Mouse (Mus musculus): ENCODE measurements around the gene Zcchc10. TPM values are rescaled to one million over a fixed set of nuclear protein-coding genes. Genes with fewer than 3 reads are reported as not detected.

Zcchc10 gene
- polyA plus RNA-seq, 1 experiment, result 4.4 TPM

DNA sequence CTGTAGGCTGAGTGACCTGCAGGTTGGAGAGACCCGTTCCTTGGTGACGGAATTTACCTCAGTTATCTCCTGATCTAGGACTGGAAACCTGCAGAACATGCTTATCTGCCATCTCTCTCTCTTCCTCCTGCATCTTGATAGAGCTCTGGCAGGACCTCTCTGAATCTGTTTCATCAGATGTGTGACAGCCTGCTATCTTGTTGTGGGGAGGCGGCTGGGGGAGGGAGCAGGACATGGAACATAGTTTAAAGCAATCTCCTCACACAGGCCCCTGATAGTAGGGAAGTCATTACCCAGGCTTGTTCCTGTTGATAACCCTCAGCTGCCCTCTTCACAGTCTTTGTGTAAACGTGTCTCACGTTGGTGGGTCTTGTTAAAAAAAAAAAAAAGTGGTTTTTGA, 20.8 kb downstream of the Zcchc10 start:
- Histone ChIP-seq H3K4me1 (ENCODE audit: control insufficient read depth, insufficient read depth, insufficient read length) (peaks cover 15% of the 10 kb centered on the region), H3K27ac (ENCODE audit: insufficient read depth, low read length) (no peak overlapping the region), H3K4me3 (ENCODE audit: extremely low read depth, insufficient read depth, insufficient read length) (no peak overlapping the region), H3K27me3 (ENCODE audit: control insufficient read depth, insufficient read depth, low read length) (no peaks in the 10 kb centered on the region), H3K36me3 (ENCODE audit: control insufficient read depth, insufficient read depth, low read length) (no peaks in the 10 kb centered on the region)
- 42% methylated on average over 5 of the region's 5 CpGs for WGBS
- no peak for DNase-seq (ENCODE audit: low read depth in 1 of 2, low spot score in 2 of 2)
- no peak for TF ChIP-seq CTCF (IDR thresholded peaks at IDR 0.05; ENCODE audit: extremely low read depth, insufficient read depth, insufficient read length, insufficient replicate concordance)
- no peak for TF ChIP-seq POLR2A (IDR thresholded peaks at IDR 0.05; ENCODE audit: low read depth, low read length)

DNA sequence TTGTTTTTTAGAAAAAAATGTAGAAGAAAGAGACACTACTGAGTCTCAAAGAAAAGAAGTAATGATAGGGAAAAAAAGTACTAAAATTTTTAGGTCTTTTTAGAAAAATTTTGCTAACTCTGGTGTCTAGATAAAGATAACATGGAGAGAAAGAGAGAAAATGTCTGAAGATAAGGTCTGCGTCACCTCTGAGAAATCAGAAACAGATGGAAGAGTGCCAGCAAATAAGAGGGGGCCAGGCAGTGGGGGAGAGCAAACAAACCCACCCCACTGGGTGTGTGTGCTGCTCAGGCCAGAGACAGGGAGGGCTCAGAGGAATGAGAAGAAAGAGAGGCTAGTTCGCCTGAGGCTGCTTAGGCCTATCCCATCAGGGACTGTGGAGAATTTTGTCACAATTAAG, 21.3 kb downstream of the Zcchc10 start:
- Histone ChIP-seq H3K36me3 (ENCODE audit: control insufficient read depth, insufficient read depth, low read length) (no peaks in the 10 kb centered on the region), H3K27me3 (ENCODE audit: control insufficient read depth, insufficient read depth, low read length) (no peaks in the 10 kb centered on the region), H3K4me1 (ENCODE audit: control insufficient read depth, insufficient read depth, insufficient read length) (peaks cover 15% of the 10 kb centered on the region), H3K4me3 (ENCODE audit: extremely low read depth, insufficient read depth, insufficient read length) (no peak overlapping the region), H3K27ac (ENCODE audit: insufficient read depth, low read length) (no peak overlapping the region)
- TF ChIP-seq POLR2A (IDR thresholded peaks at IDR 0.05; ENCODE audit: low read depth, low read length) (no peak), CTCF (IDR thresholded peaks at IDR 0.05; ENCODE audit: extremely low read depth, insufficient read depth, insufficient read length, insufficient replicate concordance) (no peak)
- 83% methylated on average over 2 of the region's 2 CpGs for WGBS
- DNase-seq (ENCODE audit: low read depth in 1 of 2, low spot score in 2 of 2), result no peak

DNA sequence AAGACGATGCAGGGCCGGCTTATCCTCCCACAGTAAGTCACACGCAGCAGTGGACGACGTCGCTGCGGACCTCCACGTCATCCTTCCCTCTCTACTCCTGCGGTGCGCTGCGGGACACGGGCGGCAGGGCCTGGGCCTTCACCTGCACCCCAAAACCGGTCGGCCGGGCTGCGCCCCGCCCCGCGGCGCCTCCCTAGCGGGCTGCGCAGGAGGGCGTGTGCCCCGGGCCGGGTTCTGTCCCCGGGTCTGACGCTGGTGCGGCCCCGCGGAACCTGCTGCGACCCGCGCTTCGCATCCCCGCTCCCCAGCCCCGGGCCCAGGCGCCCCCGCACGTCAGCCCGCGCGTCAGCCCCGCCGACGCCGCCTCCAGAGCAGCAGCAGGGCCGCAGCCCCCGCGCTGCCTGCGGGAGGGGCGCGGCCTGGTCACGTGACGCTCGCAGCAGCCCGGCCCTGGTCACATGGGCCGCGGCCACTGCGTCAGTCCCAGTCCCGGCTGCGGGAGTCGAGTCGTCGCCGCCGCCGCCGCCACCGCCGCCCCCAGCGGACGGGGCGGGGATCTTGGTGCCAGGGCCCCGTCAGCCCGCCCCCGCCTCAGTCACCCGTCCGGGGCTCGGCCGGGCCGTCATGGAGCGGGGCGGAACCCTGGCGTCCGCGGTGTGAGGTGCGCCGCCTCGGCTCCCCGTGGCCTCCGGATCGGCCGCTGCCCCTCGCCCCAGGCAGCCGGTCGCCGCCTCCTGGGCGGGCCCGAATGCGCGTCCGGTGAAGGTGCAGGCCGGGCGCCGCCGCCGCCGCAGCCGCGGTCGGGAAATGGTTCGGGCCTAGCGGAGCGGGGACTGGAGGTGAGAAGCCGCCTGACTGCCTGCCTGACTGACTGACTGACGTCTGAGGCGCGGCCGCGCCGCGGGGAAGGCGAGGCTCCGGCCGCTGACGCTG, 26.1 kb downstream of the Zcchc10 start, which contains the start of gene Aff4:
Aff4 (plus strand) TSS at position 543 of the 933 bp plus-strand sequence.
- no peaks in the 10 kb centered on the region; the same call in 1 of the 2 replicates for H3K4me1 ChIP-seq (ENCODE audit: control insufficient read depth, insufficient read depth, insufficient read length)
- WGBS, result under 1% methylated on average over 84 of the region's 127 CpGs
- H3K4me3 ChIP-seq (ENCODE audit: extremely low read depth, insufficient read depth, insufficient read length), result peak within 1 kb of the TSS; percentile 95
- TF ChIP-seq POLR2A (IDR thresholded peaks at IDR 0.05; ENCODE audit: low read depth, low read length), result peak; percentile 67
- TF ChIP-seq CTCF (IDR thresholded peaks at IDR 0.05; ENCODE audit: extremely low read depth, insufficient read depth, insufficient read length, insufficient replicate concordance), result no peak
- DNase-seq (ENCODE audit: low read depth in 1 of 2, low spot score in 2 of 2), result peak; percentile 78 to 84
- peak within 1 kb of the TSS; percentile 98 for H3K27ac ChIP-seq (ENCODE audit: insufficient read depth, low read length)
- H3K36me3 ChIP-seq (ENCODE audit: control insufficient read depth, insufficient read depth, low read length), result no peaks in the 10 kb centered on the region; the same call in 1 of the 2 replicates
- no peaks in the 10 kb centered on the region for H3K27me3 ChIP-seq (ENCODE audit: control insufficient read depth, insufficient read depth, low read length)

DNA sequence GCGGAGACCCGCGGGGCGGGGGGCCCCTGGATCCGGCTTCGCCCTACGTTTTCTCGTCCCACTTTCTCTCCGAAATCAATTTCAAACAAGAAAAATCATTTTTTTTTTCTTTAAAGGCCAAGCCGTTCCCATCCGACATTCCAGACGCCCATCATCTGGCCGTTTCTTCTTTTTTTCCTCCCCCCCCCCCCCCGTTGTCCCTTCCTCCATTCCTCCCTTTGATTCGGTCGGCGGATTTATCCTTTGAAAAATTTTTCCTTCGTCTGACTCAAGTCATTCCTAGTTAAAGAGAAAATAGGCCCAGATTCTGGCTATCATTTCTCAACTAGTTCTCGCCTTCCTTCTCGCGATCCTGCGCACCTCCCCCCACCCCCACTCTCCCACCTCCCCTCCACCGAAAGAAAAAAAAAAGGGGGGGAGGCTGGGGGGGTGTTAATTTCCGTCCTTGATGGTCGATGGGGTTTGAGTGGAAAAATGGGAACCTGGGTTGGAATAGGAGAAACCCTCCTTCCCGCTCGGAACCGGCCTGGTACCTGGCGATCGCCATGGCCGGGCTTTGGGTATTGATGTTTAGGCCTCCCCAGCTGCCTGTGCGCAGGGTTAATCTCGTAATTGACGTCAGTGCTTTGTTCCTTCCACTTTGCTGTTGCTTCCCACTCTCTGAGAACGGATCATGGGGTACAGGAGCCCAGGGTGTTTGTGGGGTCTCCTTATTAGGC, 26.9 kb downstream of the Zcchc10 start:
- Histone ChIP-seq H3K4me1 (ENCODE audit: control insufficient read depth, insufficient read depth, insufficient read length) (no peaks in the 10 kb centered on the region; the same call in 1 of the 2 replicates), H3K27ac (ENCODE audit: insufficient read depth, low read length) (peak overlapping the region; percentile 98), H3K36me3 (ENCODE audit: control insufficient read depth, insufficient read depth, low read length) (no peaks in the 10 kb centered on the region; the same call in 1 of the 2 replicates), H3K27me3 (ENCODE audit: control insufficient read depth, insufficient read depth, low read length) (no peaks in the 10 kb centered on the region), H3K4me3 (ENCODE audit: extremely low read depth, insufficient read depth, insufficient read length) (peak overlapping the region; percentile 95)
- TF ChIP-seq POLR2A (IDR thresholded peaks at IDR 0.05; ENCODE audit: low read depth, low read length) (no peak), CTCF (IDR thresholded peaks at IDR 0.05; ENCODE audit: extremely low read depth, insufficient read depth, insufficient read length, insufficient replicate concordance) (no peak)
- WGBS, result 1% methylated on average over 35 of the region's 35 CpGs
- peak; percentile 44 to 45 for DNase-seq (ENCODE audit: low read depth in 1 of 2, low spot score in 2 of 2)

GRCm38 (mm10) chr11:53351943-53352590, 27.6 kb downstream of the Zcchc10 start:
- peaks cover under 1% of the 10 kb centered on the region; the same call in 1 of the 2 replicates for H3K4me1 ChIP-seq (ENCODE audit: control insufficient read depth, insufficient read depth, insufficient read length)

DNA sequence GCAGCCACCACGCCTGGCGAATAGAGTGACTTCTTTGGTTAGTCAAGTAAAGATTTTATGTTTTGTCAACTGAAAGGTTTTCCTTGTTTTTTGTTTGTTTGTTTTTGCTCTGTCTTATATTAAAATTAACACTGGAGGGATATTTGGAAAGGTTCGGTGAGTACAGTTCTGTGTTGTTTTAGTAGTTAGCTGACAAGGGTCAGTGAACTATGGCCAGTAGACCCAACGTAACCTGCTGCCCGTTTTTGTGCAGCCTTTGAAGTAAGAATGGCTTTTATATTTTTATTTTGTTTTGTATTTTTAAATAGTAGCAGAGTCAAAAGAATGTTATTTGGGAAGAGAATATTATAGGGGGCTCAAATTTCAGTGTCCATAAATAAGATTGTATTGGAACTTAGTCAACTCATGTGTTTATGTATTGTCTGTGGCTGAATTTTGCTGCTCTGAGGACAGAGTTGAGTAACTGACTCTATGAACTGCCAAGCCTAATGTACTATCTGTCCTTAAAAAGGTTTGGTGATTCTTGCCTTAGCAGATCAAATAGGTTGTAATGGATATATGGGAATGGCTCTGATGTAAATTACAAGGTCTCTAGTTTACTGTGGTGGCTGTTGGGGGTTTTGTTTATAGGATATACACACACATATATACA, 34.2 kb downstream of the Zcchc10 start:
- Histone ChIP-seq H3K4me1 (ENCODE audit: control insufficient read depth, insufficient read depth, insufficient read length) (0 out of 2 replicates have a peak, but pooled peaks cover 2% of the 10 kb centered on the region), H3K4me3 (ENCODE audit: extremely low read depth, insufficient read depth, insufficient read length) (no peak overlapping the region), H3K27me3 (ENCODE audit: control insufficient read depth, insufficient read depth, low read length) (no peaks in the 10 kb centered on the region), H3K36me3 (ENCODE audit: control insufficient read depth, insufficient read depth, low read length) (no peaks in the 10 kb centered on the region; the same call in 1 of the 2 replicates), H3K27ac (ENCODE audit: insufficient read depth, low read length) (no peak overlapping the region)
- no peak for TF ChIP-seq POLR2A (IDR thresholded peaks at IDR 0.05; ENCODE audit: low read depth, low read length)
- TF ChIP-seq CTCF (IDR thresholded peaks at IDR 0.05; ENCODE audit: extremely low read depth, insufficient read depth, insufficient read length, insufficient replicate concordance), result no peak
- no peak for DNase-seq (ENCODE audit: low read depth in 1 of 2, low spot score in 2 of 2)
- WGBS, result 91% methylated on average over 5 of the region's 5 CpGs

More at GRCm38 (mm10) chr11:53351943-53352590, 27.6 kb downstream of the Zcchc10 start:
- no peaks in the 10 kb centered on the region for H3K27me3 ChIP-seq (ENCODE audit: control insufficient read depth, insufficient read depth, low read length)
- H3K27ac ChIP-seq (ENCODE audit: insufficient read depth, low read length), result peak overlapping the region; percentile 24
- 6% methylated on average over 14 of the region's 14 CpGs for WGBS
- H3K4me3 ChIP-seq (ENCODE audit: extremely low read depth, insufficient read depth, insufficient read length), result peak overlapping the region; percentile 95
- TF ChIP-seq CTCF (IDR thresholded peaks at IDR 0.05; ENCODE audit: extremely low read depth, insufficient read depth, insufficient read length, insufficient replicate concordance) (no peak), POLR2A (IDR thresholded peaks at IDR 0.05; ENCODE audit: low read depth, low read length) (no peak)
- no peak for DNase-seq (ENCODE audit: low read depth in 1 of 2, low spot score in 2 of 2)
- H3K36me3 ChIP-seq (ENCODE audit: control insufficient read depth, insufficient read depth, low read length), result no peaks in the 10 kb centered on the region; the same call in 1 of the 2 replicates
